Mouse (Mus musculus) heart, adult 8-10 months (tissue): ENCODE data around the gene Igfals. TPM values are rescaled to one million over a fixed set of nuclear protein-coding genes. Genes with fewer than 3 reads are reported as not detected.

Source experiments
- total RNA-seq, 4 experiments: library from RNA; stranded (reverse); gene quantifications; 2 replicates each; pipeline ENCODE4 v1.2.4; 2022

The Igfals gene
- total RNA-seq, 4 experiments from 2014 or later = 7.8 to 14.5 (median 11.1) TPM

Other genes starting within 250 kb of the Igfals start
- 100 to 1,000 TPM; 123 to 135 (median 133) TPM for gene Tsc2, start 233.4 kb upstream of the Igfals start, total RNA-seq
- gene Nthl1, start 233.3 kb upstream of the Igfals start, total RNA-seq = 1 to 10 TPM; 2.6 to 3.5 (median 2.8) TPM
- 100 to 1,000 TPM in 2 of 4 experiments, 10 to 100 TPM in 2; 87.7 to 110 (median 101) TPM for gene Slc9a3r2, start 215.7 kb upstream of the Igfals start, total RNA-seq
- gene Npw, start 207.5 kb upstream of the Igfals start, total RNA-seq = not detected
- 10 to 100 TPM; 14.3 to 17.0 (median 15.9) TPM for gene Zfp598, start 196.3 kb upstream of the Igfals start, total RNA-seq
- gene Syngr3, start 176.0 kb upstream of the Igfals start, total RNA-seq = under 1 TPM in 2 of 4 experiments, not detected in 2; 0.14 to 0.24 TPM
- gene Gfer, start 169.8 kb upstream of the Igfals start, total RNA-seq = 10 to 100 TPM; 20.0 to 22.2 (median 21.1) TPM
- gene Noxo1, start 169.8 kb upstream of the Igfals start, total RNA-seq = under 1 TPM; 0.49 to 0.84 (median 0.58) TPM
- gene Tbl3, start 158.3 kb upstream of the Igfals start, total RNA-seq = 10 to 100 TPM; 14.4 to 21.6 (median 17.3) TPM
- gene Rnf151, start 147.9 kb upstream of the Igfals start, total RNA-seq = under 1 TPM in 1 of 4 experiments, not detected in 3; 0.23 TPM
- gene Rps2, start 147.9 kb upstream of the Igfals start, total RNA-seq = 100 to 1,000 TPM; 631 to 768 (median 679) TPM
- 1,000 to 10,000 TPM in 1 of 4 experiments, 100 to 1,000 TPM in 3; 975 to 1,073 (median 990) TPM for gene Ndufb10, start 141.5 kb upstream of the Igfals start, total RNA-seq
- 100 to 1,000 TPM; 389 to 453 (median 417) TPM for gene Rpl3l, start 138.2 kb upstream of the Igfals start, total RNA-seq
- gene Msrb1, start 129.4 kb upstream of the Igfals start, total RNA-seq = 100 to 1,000 TPM; 172 to 208 (median 186) TPM
- gene Hs3st6, start 113.0 kb upstream of the Igfals start, total RNA-seq = not detected
- gene Meiob, start 61.7 kb upstream of the Igfals start, total RNA-seq = under 1 TPM in 1 of 4 experiments, not detected in 3; 0.19 TPM
- 10 to 100 TPM; 78.0 to 97.5 (median 87.2) TPM for gene Hagh, start 25.9 kb upstream of the Igfals start, total RNA-seq
- gene Fahd1, start 15.6 kb upstream of the Igfals start, total RNA-seq = 10 to 100 TPM; 85.1 to 94.4 (median 88.7) TPM
- gene Nubp2, start 20.4 kb downstream of the Igfals start, total RNA-seq = 10 to 100 TPM; 17.2 to 20.1 (median 19.2) TPM
- 10 to 100 TPM; 25.8 to 29.3 (median 27.7) TPM for gene Spsb3, start 20.6 kb downstream of the Igfals start, total RNA-seq
- gene Eme2, start 29.1 kb downstream of the Igfals start, total RNA-seq = 10 to 100 TPM; 19.4 to 23.5 (median 21.1) TPM
- gene Mrps34, start 29.1 kb downstream of the Igfals start, total RNA-seq = 100 to 1,000 TPM in 2 of 4 experiments, 10 to 100 TPM in 2; 88.8 to 125 (median 109) TPM
- 10 to 100 TPM; 29.0 to 31.4 (median 29.5) TPM for gene Nme3, start 30.5 kb downstream of the Igfals start, total RNA-seq
- gene Mapk8ip3, start 71.0 kb downstream of the Igfals start, total RNA-seq = 10 to 100 TPM; 55.0 to 69.0 (median 62.5) TPM
- gene Jpt2, start 94.7 kb downstream of the Igfals start, total RNA-seq = 10 to 100 TPM in 2 of 4 experiments, 1 to 10 TPM in 2; 6.4 to 12.8 (median 9.6) TPM
- gene Cramp1l, start 149.8 kb downstream of the Igfals start, total RNA-seq = 10 to 100 TPM in 1 of 4 experiments, 1 to 10 TPM in 3; 9.4 to 11.3 (median 9.6) TPM
- 1 to 10 TPM; 3.5 to 6.3 (median 4.5) TPM for gene Ift140, start 150.1 kb downstream of the Igfals start, total RNA-seq
- 10 to 100 TPM; 29.7 to 45.6 (median 39.3) TPM for gene Tmem204, start 217.6 kb downstream of the Igfals start, total RNA-seq
- gene Telo2, start 250.0 kb downstream of the Igfals start, total RNA-seq = 10 to 100 TPM; 10.8 to 15.7 (median 13.5) TPM